Mouse (Mus musculus) adrenal gland, postnatal 4 days (tissue): ENCODE data around the gene Gli3. TPM values are rescaled to one million over a fixed set of nuclear protein-coding genes. Genes with fewer than 3 reads are reported as not detected.

ENCODE experiments used
- DNase-seq, 2 experiments: peaks; one replicate each; pipeline ENCODE4 v3.0.0; 2021 to 2022; ENCODE audit warnings: low spot score in 2 of 2, mixed read lengths in 2 of 2
- total RNA-seq, 2 experiments: library from RNA; stranded (reverse); gene quantifications; 2 replicates each; pipeline ENCODE4 v1.2.3; 2021

Gli3 gene
- total RNA-seq, 2 experiments from 2014 or later: 22.9 to 23.7 TPM

GRCm38 (mm10) chr13:15487334-15487733 lies 24.3 kb downstream of the Gli3 start:
- DNase-seq: no peak

- DNase-seq: no peak
These were observed 25.0 kb downstream of the Gli3 start for GRCm38 (mm10) chr13:15488065-15488464.

GRCm38 (mm10) chr13:15495820-15496219 lies 32.8 kb downstream of the Gli3 start:
- DNase-seq: no peak

GRCm38 (mm10) chr13:15498338-15498737 lies 35.3 kb downstream of the Gli3 start:
- no peak for DNase-seq

- DNase-seq: no peak
These were observed 47.9 kb downstream of the Gli3 start for GRCm38 (mm10) chr13:15510925-15511324.

- DNase-seq: no peak
These were observed 50.1 kb downstream of the Gli3 start for GRCm38 (mm10) chr13:15513114-15513513.

GRCm38 (mm10) chr13:15514082-15514481 lies 51.0 kb downstream of the Gli3 start:
- no peak for DNase-seq

GRCm38 (mm10) chr13:15517048-15517760 lies 54.2 kb downstream of the Gli3 start:
- no peak for DNase-seq

GRCm38 (mm10) chr13:15520353-15520752 lies 57.3 kb downstream of the Gli3 start:
- DNase-seq: no peak

- DNase-seq: no peak
These were observed 59.1 kb downstream of the Gli3 start for GRCm38 (mm10) chr13:15522153-15522552.

- DNase-seq: no peak
These were observed 61.2 kb downstream of the Gli3 start for GRCm38 (mm10) chr13:15524208-15524607.

GRCm38 (mm10) chr13:15526691-15527090 lies 63.7 kb downstream of the Gli3 start:
- DNase-seq: no peak

- DNase-seq: no peak
These were observed 68.5 kb downstream of the Gli3 start for GRCm38 (mm10) chr13:15531568-15531967.

GRCm38 (mm10) chr13:15537206-15537605 lies 74.2 kb downstream of the Gli3 start:
- DNase-seq: no peak

GRCm38 (mm10) chr13:15537611-15538010 lies 74.6 kb downstream of the Gli3 start:
- no peak for DNase-seq

GRCm38 (mm10) chr13:15538389-15538788 lies 75.4 kb downstream of the Gli3 start:
- DNase-seq: no peak

- DNase-seq: no peak
These were observed 79.0 kb downstream of the Gli3 start for GRCm38 (mm10) chr13:15542053-15542452.

GRCm38 (mm10) chr13:15543169-15543887 lies 80.3 kb downstream of the Gli3 start:
- no peak for DNase-seq

- DNase-seq: no peak
These were observed 81.0 kb downstream of the Gli3 start for GRCm38 (mm10) chr13:15543888-15544640.

GRCm38 (mm10) chr13:15545346-15545896 lies 82.4 kb downstream of the Gli3 start:
- no peak for DNase-seq

GRCm38 (mm10) chr13:15546258-15546657 lies 83.2 kb downstream of the Gli3 start:
- no peak for DNase-seq

- DNase-seq: no peak
These were observed 86.4 kb downstream of the Gli3 start for GRCm38 (mm10) chr13:15549466-15549865.
